In genomic region chr11:87468706-87469315, GRCm38 (mm10) we compare ENCODE assay signal across 21 mouse cellular contexts.
DNase-seq lines count a peak whose midpoint lies in the region; ATAC-seq and TF ChIP-seq lines count a peak whose summit lies in the region.
"Had no signal": no experiment of that assay in that cellular context is flagged by ENCODE, and none has a peak within 500 bp of the region (broad histone marks: within the 10 kb centered on the region; RNA-seq: fewer than 3 reads in every experiment).

No protein-coding gene starts in this region.

- peak; percentile 68 for DNase-seq in heart, adult 11 months
- no peak for DNase-seq in heart, embryonic 10.5 days (ENCODE audit: low spot score)
- no peak for DNase-seq in kidney, postnatal 0 days (ENCODE audit: low spot score)
- DNase-seq in kidney, postnatal 10 days: no peak
- peak; percentile 25 for DNase-seq in thymus, postnatal 14 days
- no peak for DNase-seq in thymus, postnatal 25 days
- DNase-seq in stomach, postnatal 0 days (ENCODE audit: low spot score): no peak
- DNase-seq: adrenal gland, adult 8-10 months; forebrain, postnatal 0 days; gastrocnemius, postnatal 36 days; kidney, adult 18-20 months; lung, postnatal 14 days; midbrain, embryonic 14.5 days; retina, postnatal 1 day had no signal

- peaks cover 16% of the 10 kb centered on the region for H3K4me1 ChIP-seq in heart, embryonic 10.5 days
- H3K4me1 ChIP-seq in kidney, postnatal 0 days (replicated peaks; ENCODE audit: insufficient read depth, low read length): no peaks in the 10 kb centered on the region
- H3K4me1 ChIP-seq in stomach, postnatal 0 days (replicated peaks; ENCODE audit: control insufficient read depth, insufficient read depth): peaks cover 4% of the 10 kb centered on the region

- TF ChIP-seq CTCF in kidney, postnatal 0 days (IDR thresholded peaks at IDR 0.05; ENCODE audit: low read depth): 0 out of 2 replicates have a peak, but pooled peaks have one; percentile 7
- TF ChIP-seq CTCF in stomach, postnatal 0 days (IDR thresholded peaks at IDR 0.05; ENCODE audit: low read depth): 0 out of 2 replicates have a peak, but pooled peaks have one; percentile 6

- H3K36me3 ChIP-seq in heart, embryonic 10.5 days: no peaks in the 10 kb centered on the region
- H3K36me3 ChIP-seq in kidney, postnatal 0 days (ENCODE audit: insufficient read depth, low read length): no peaks in the 10 kb centered on the region
- H3K36me3 ChIP-seq in stomach, postnatal 0 days (ENCODE audit: control insufficient read depth, insufficient read depth, low read length): no peaks in the 10 kb centered on the region
- H3K36me3 ChIP-seq: embryonic facial prominence, embryonic 15.5 days; forebrain, embryonic 10.5 days; limb, embryonic 12.5 days had no signal

- H3K9ac ChIP-seq in kidney, postnatal 0 days (ENCODE audit: low read depth, low read length): no peak overlapping the region
- H3K9ac ChIP-seq in stomach, postnatal 0 days (ENCODE audit: low read length): no peak overlapping the region
- H3K9ac ChIP-seq: embryonic facial prominence, embryonic 15.5 days; forebrain, postnatal 0 days; limb, embryonic 12.5 days had no signal

- no peak for TF ChIP-seq EP300 in stomach, postnatal 0 days (optimal IDR thresholded peaks at IDR 0.05)

- H3K9me3 ChIP-seq in heart, embryonic 10.5 days: no peaks in the 10 kb centered on the region
- no peaks in the 10 kb centered on the region for H3K9me3 ChIP-seq in kidney, postnatal 0 days (replicated peaks; ENCODE audit: low read length)
- no peaks in the 10 kb centered on the region for H3K9me3 ChIP-seq in stomach, postnatal 0 days (ENCODE audit: control insufficient read depth, low read length)
- H3K9me3 ChIP-seq: embryonic facial prominence, embryonic 15.5 days; forebrain, embryonic 10.5 days; limb, embryonic 12.5 days; megakaryocyte, embryonic 14.5 days had no signal

- no peak overlapping the region for H3K27ac ChIP-seq in heart, embryonic 10.5 days
- no peak overlapping the region for H3K27ac ChIP-seq in kidney, postnatal 0 days
- no peak overlapping the region for H3K27ac ChIP-seq in stomach, postnatal 0 days (replicated peaks)
- H3K27ac ChIP-seq: embryonic facial prominence, embryonic 15.5 days; forebrain, embryonic 10.5 days; limb, embryonic 12.5 days had no signal

- H3K4me2 ChIP-seq in kidney, postnatal 0 days (ENCODE audit: low read length): no peak overlapping the region
- H3K4me2 ChIP-seq in stomach, postnatal 0 days (replicated peaks; ENCODE audit: low read depth): no peak overlapping the region
- H3K4me2 ChIP-seq: embryonic facial prominence, embryonic 15.5 days; heart, embryonic 11.5 days had no signal

- no peaks in the 10 kb centered on the region for H3K27me3 ChIP-seq in heart, embryonic 10.5 days (ENCODE audit: insufficient read depth, poor library complexity, severe bottlenecking)
- no peaks in the 10 kb centered on the region for H3K27me3 ChIP-seq in kidney, postnatal 0 days (ENCODE audit: insufficient read depth, low read length)
- no peaks in the 10 kb centered on the region for H3K27me3 ChIP-seq in stomach, postnatal 0 days (ENCODE audit: control insufficient read depth, insufficient read depth, low read length)
- H3K27me3 ChIP-seq: embryonic facial prominence, embryonic 15.5 days; megakaryocyte, embryonic 14.5 days had no signal

- no peak for ATAC-seq in kidney, postnatal 0 days (replicated peaks; ENCODE audit: low FRiP score, low read depth)
- no peak for ATAC-seq in stomach, postnatal 0 days (ENCODE audit: low FRiP score, low TSS enrichment)
- ATAC-seq in erythroid progenitor cell, adult 5-6 weeks (replicated peaks; ENCODE audit: low FRiP score, poor library complexity, severe bottlenecking): no peak
- ATAC-seq: forebrain, postnatal 0 days had no signal

- no peak overlapping the region for H3K4me3 ChIP-seq in heart, embryonic 10.5 days
- H3K4me3 ChIP-seq in kidney, postnatal 0 days (replicated peaks; ENCODE audit: low read depth, low read length): no peak overlapping the region
- no peak overlapping the region for H3K4me3 ChIP-seq in stomach, postnatal 0 days (ENCODE audit: low read depth, low read length)
- H3K4me3 ChIP-seq: embryonic facial prominence, embryonic 15.5 days; forebrain, embryonic 10.5 days; limb, embryonic 12.5 days; megakaryocyte, embryonic 14.5 days; myocyte had no signal

- WGBS in heart, embryonic 10.5 days: 81% methylated on average over 9 of the region's 9 CpGs
- WGBS in kidney, postnatal 0 days: 76% methylated on average over 9 of the region's 9 CpGs
- 72% methylated on average over 9 of the region's 9 CpGs for WGBS in stomach, postnatal 0 days

Comparison
In these comparisons a context has a peak if more than half of its experiments do, and no peak if none do; other contexts are left out.
1. DNase-seq: peak in heart, adult 11 months (single experiment) and thymus, postnatal 14 days (single experiment); none in heart, embryonic 10.5 days (single experiment), kidney, postnatal 0 days (single experiment), kidney, postnatal 10 days (single experiment), thymus, postnatal 25 days (single experiment) and stomach, postnatal 0 days (single experiment).